Mouse (Mus musculus): Measurements from ENCODE around the gene Btg1. TPM values are rescaled to one million over a fixed set of nuclear protein-coding genes. Genes with fewer than 3 reads are reported as not detected.

Btg1 gene
- polyA plus RNA-seq (2015; fragmentation: Nextera tagmentation; extraction: Ambion mirVana) = 33.6 and 46.5 TPM in 2 replicates

- peak; percentile 97 for ATAC-seq
- peak within 1 kb of the TSS; percentile 63 for H3K4me2 ChIP-seq (ENCODE audit: low read length)
Observed at GRCm38 (mm10) chr10:96616709-96617116, at the start of gene Btg1. Gene Btg1 (plus strand): TSS chr10:96617006.

GRCm38 (mm10) chr10:96569469-96569868 is 47.3 kb upstream of the Btg1 start:
- WGBS = 83% methylated on average over 8 of the region's 8 CpGs
- Histone ChIP-seq H3K9ac (ENCODE audit: low read depth, low read length) (no peak overlapping the region), H3K27me3 (ENCODE audit: control insufficient read depth, insufficient read depth, low read depth, low read length) (no peaks in the 10 kb centered on the region), H3K4me2 (ENCODE audit: low read length) (no peak overlapping the region), H3K4me3 (ENCODE audit: low read depth, low read length) (no peak overlapping the region), H3K9me3 (replicated peaks; ENCODE audit: control insufficient read depth, low read length, poor library complexity, severe bottlenecking) (no peaks in the 10 kb centered on the region; the same call in 1 of the 2 replicates), H3K36me3 (ENCODE audit: control insufficient read depth, insufficient read depth, low read length) (no peaks in the 10 kb centered on the region), H3K27ac (ENCODE audit: low read length) (no peak overlapping the region), H3K4me1 (ENCODE audit: control insufficient read depth, insufficient read depth, low read length) (peaks cover 10% of the 10 kb centered on the region)
- no peak for ATAC-seq

More at GRCm38 (mm10) chr10:96616709-96617116, at the start of gene Btg1:
- Histone ChIP-seq H3K27me3 (ENCODE audit: control insufficient read depth, insufficient read depth, low read depth, low read length) (no peaks in the 10 kb centered on the region), H3K4me3 (ENCODE audit: low read depth, low read length) (peak within 1 kb of the TSS; percentile 97), H3K9ac (ENCODE audit: low read depth, low read length) (peak within 1 kb of the TSS; percentile 99), H3K36me3 (ENCODE audit: control insufficient read depth, insufficient read depth, low read length) (no peaks in the 10 kb centered on the region), H3K27ac (ENCODE audit: low read length) (peak within 1 kb of the TSS; percentile 97), H3K4me1 (ENCODE audit: control insufficient read depth, insufficient read depth, low read length) (peaks cover 11% of the 10 kb centered on the region), H3K9me3 (replicated peaks; ENCODE audit: control insufficient read depth, low read length, poor library complexity, severe bottlenecking) (no peaks in the 10 kb centered on the region)
- WGBS = under 1% methylated on average over 36 of the region's 37 CpGs

GRCm38 (mm10) chr10:96571176-96571575 is 45.6 kb upstream of the Btg1 start:
- 49% methylated on average over 4 of the region's 4 CpGs for WGBS

GRCm38 (mm10) chr10:96574786-96575185 is 42.0 kb upstream of the Btg1 start:
- Histone ChIP-seq H3K4me2 (ENCODE audit: low read length) (no peak overlapping the region), H3K27me3 (ENCODE audit: control insufficient read depth, insufficient read depth, low read depth, low read length) (no peaks in the 10 kb centered on the region), H3K4me3 (ENCODE audit: low read depth, low read length) (no peak overlapping the region), H3K27ac (ENCODE audit: low read length) (no peak overlapping the region), H3K9ac (ENCODE audit: low read depth, low read length) (no peak overlapping the region), H3K9me3 (replicated peaks; ENCODE audit: control insufficient read depth, low read length, poor library complexity, severe bottlenecking) (no peaks in the 10 kb centered on the region), H3K36me3 (ENCODE audit: control insufficient read depth, insufficient read depth, low read length) (no peaks in the 10 kb centered on the region), H3K4me1 (ENCODE audit: control insufficient read depth, insufficient read depth, low read length) (peaks cover 10% of the 10 kb centered on the region)
- WGBS = 81% methylated on average over 6 of the region's 6 CpGs
- no peak for ATAC-seq

More at GRCm38 (mm10) chr10:96571176-96571575, 45.6 kb upstream of the Btg1 start:
- H3K36me3 ChIP-seq (ENCODE audit: control insufficient read depth, insufficient read depth, low read length) = no peaks in the 10 kb centered on the region
- peaks cover 10% of the 10 kb centered on the region for H3K4me1 ChIP-seq (ENCODE audit: control insufficient read depth, insufficient read depth, low read length)
- H3K4me2 ChIP-seq (ENCODE audit: low read length) = no peak overlapping the region
- H3K9ac ChIP-seq (ENCODE audit: low read depth, low read length) = no peak overlapping the region
- peak overlapping the region; percentile 18; the same call in 1 of the 2 replicates for H3K27ac ChIP-seq (ENCODE audit: low read length)
- H3K4me3 ChIP-seq (ENCODE audit: low read depth, low read length) = no peak overlapping the region
- H3K9me3 ChIP-seq (replicated peaks; ENCODE audit: control insufficient read depth, low read length, poor library complexity, severe bottlenecking) = no peaks in the 10 kb centered on the region; the same call in 1 of the 2 replicates
- no peaks in the 10 kb centered on the region for H3K27me3 ChIP-seq (ENCODE audit: control insufficient read depth, insufficient read depth, low read depth, low read length)
- no peak for ATAC-seq

- Histone ChIP-seq H3K9ac (ENCODE audit: low read depth, low read length) (no peak overlapping the region), H3K9me3 (replicated peaks; ENCODE audit: control insufficient read depth, low read length, poor library complexity, severe bottlenecking) (no peaks in the 10 kb centered on the region), H3K4me1 (ENCODE audit: control insufficient read depth, insufficient read depth, low read length) (peaks cover 10% of the 10 kb centered on the region), H3K27ac (ENCODE audit: low read length) (no peak overlapping the region), H3K4me3 (ENCODE audit: low read depth, low read length) (no peak overlapping the region), H3K27me3 (ENCODE audit: control insufficient read depth, insufficient read depth, low read depth, low read length) (no peaks in the 10 kb centered on the region), H3K4me2 (ENCODE audit: low read length) (no peak overlapping the region), H3K36me3 (ENCODE audit: control insufficient read depth, insufficient read depth, low read length) (no peaks in the 10 kb centered on the region)
- no peak for ATAC-seq
- 90% methylated on average over 5 of the region's 5 CpGs for WGBS
Observed at GRCm38 (mm10) chr10:96575338-96575737, 41.5 kb upstream of the Btg1 start.

- no peak overlapping the region for H3K9ac ChIP-seq (ENCODE audit: low read depth, low read length)
- no peak overlapping the region for H3K4me3 ChIP-seq (ENCODE audit: low read depth, low read length)
- 85% methylated on average over 5 of the region's 5 CpGs for WGBS
- no peaks in the 10 kb centered on the region for H3K9me3 ChIP-seq (replicated peaks; ENCODE audit: control insufficient read depth, low read length, poor library complexity, severe bottlenecking)
- no peak overlapping the region for H3K27ac ChIP-seq (ENCODE audit: low read length)
- no peaks in the 10 kb centered on the region for H3K36me3 ChIP-seq (ENCODE audit: control insufficient read depth, insufficient read depth, low read length)
- H3K4me1 ChIP-seq (ENCODE audit: control insufficient read depth, insufficient read depth, low read length) = peaks cover 4% of the 10 kb centered on the region; the same call in 1 of the 2 replicates
- ATAC-seq = no peak
- H3K27me3 ChIP-seq (ENCODE audit: control insufficient read depth, insufficient read depth, low read depth, low read length) = no peaks in the 10 kb centered on the region
- H3K4me2 ChIP-seq (ENCODE audit: low read length) = no peak overlapping the region
Observed at GRCm38 (mm10) chr10:96578924-96579323, 37.9 kb upstream of the Btg1 start.

- Histone ChIP-seq H3K36me3 (ENCODE audit: control insufficient read depth, insufficient read depth, low read length) (no peaks in the 10 kb centered on the region), H3K4me1 (ENCODE audit: control insufficient read depth, insufficient read depth, low read length) (peaks cover 4% of the 10 kb centered on the region; the same call in 1 of the 2 replicates)
Observed at GRCm38 (mm10) chr10:96579436-96579835, 37.4 kb upstream of the Btg1 start.

GRCm38 (mm10) chr10:96580246-96580645 is 36.6 kb upstream of the Btg1 start:
- Histone ChIP-seq H3K4me2 (ENCODE audit: low read length) (no peak overlapping the region), H3K27me3 (ENCODE audit: control insufficient read depth, insufficient read depth, low read depth, low read length) (no peaks in the 10 kb centered on the region), H3K27ac (ENCODE audit: low read length) (no peak overlapping the region), H3K4me1 (ENCODE audit: control insufficient read depth, insufficient read depth, low read length) (peaks cover 4% of the 10 kb centered on the region; the same call in 1 of the 2 replicates), H3K4me3 (ENCODE audit: low read depth, low read length) (no peak overlapping the region), H3K9me3 (replicated peaks; ENCODE audit: control insufficient read depth, low read length, poor library complexity, severe bottlenecking) (no peaks in the 10 kb centered on the region), H3K9ac (ENCODE audit: low read depth, low read length) (no peak overlapping the region), H3K36me3 (ENCODE audit: control insufficient read depth, insufficient read depth, low read length) (no peaks in the 10 kb centered on the region)
- ATAC-seq = no peak
- WGBS = 67% methylated on average over 7 of the region's 7 CpGs

More at GRCm38 (mm10) chr10:96579436-96579835, 37.4 kb upstream of the Btg1 start:
- H3K4me2 ChIP-seq (ENCODE audit: low read length) = no peak overlapping the region
- 76% methylated on average over 4 of the region's 4 CpGs for WGBS
- H3K4me3 ChIP-seq (ENCODE audit: low read depth, low read length) = no peak overlapping the region
- no peak overlapping the region for H3K9ac ChIP-seq (ENCODE audit: low read depth, low read length)
- no peaks in the 10 kb centered on the region for H3K9me3 ChIP-seq (replicated peaks; ENCODE audit: control insufficient read depth, low read length, poor library complexity, severe bottlenecking)
- H3K27me3 ChIP-seq (ENCODE audit: control insufficient read depth, insufficient read depth, low read depth, low read length) = no peaks in the 10 kb centered on the region
- no peak overlapping the region for H3K27ac ChIP-seq (ENCODE audit: low read length)
- ATAC-seq = no peak

GRCm38 (mm10) chr10:96581232-96581631 is 35.6 kb upstream of the Btg1 start:
- H3K27ac ChIP-seq (ENCODE audit: low read length) = no peak overlapping the region
- 21% methylated on average over 6 of the region's 6 CpGs for WGBS
- H3K27me3 ChIP-seq (ENCODE audit: control insufficient read depth, insufficient read depth, low read depth, low read length) = no peaks in the 10 kb centered on the region
- peaks cover 4% of the 10 kb centered on the region; the same call in 1 of the 2 replicates for H3K4me1 ChIP-seq (ENCODE audit: control insufficient read depth, insufficient read depth, low read length)
- no peak overlapping the region; the same call in 1 of the 2 replicates for H3K9ac ChIP-seq (ENCODE audit: low read depth, low read length)
- H3K9me3 ChIP-seq (replicated peaks; ENCODE audit: control insufficient read depth, low read length, poor library complexity, severe bottlenecking) = no peaks in the 10 kb centered on the region
- H3K36me3 ChIP-seq (ENCODE audit: control insufficient read depth, insufficient read depth, low read length) = no peaks in the 10 kb centered on the region
- H3K4me3 ChIP-seq (ENCODE audit: low read depth, low read length) = no peak overlapping the region
- peak; percentile 54; the same call in 1 of the 2 replicates for ATAC-seq
- H3K4me2 ChIP-seq (ENCODE audit: low read length) = no peak overlapping the region

All from midbrain, embryonic 16.5 days (tissue).